Mouse (Mus musculus) retina, embryonic 14.5 days (tissue): ENCODE measurements at regions not wholly inside any gene's neighbourhood (a gene's known extent, or its start where the extent isn't known, plus 50 kb on each side); places are given as distances from the start of the nearest gene placed in this dataset.

ENCODE experiments used
- DNase-seq: peaks from one replicate; pipeline ENCODE4 v3.0.0-alpha.2; 2015; ENCODE audit warnings: low spot score

- DNase-seq: peak; percentile 14
Measured at GRCm38 (mm10) chr1:109081337-109081736, 900.9 kb upstream of the Cdh7 start.

- no peak for DNase-seq
Measured at GRCm38 (mm10) chr1:109086110-109086509, 896.1 kb upstream of the Cdh7 start.

GRCm38 (mm10) chr1:109105073-109105472, 877.2 kb upstream of the Cdh7 start:
- DNase-seq: no peak
